In the genomic region with DNA sequence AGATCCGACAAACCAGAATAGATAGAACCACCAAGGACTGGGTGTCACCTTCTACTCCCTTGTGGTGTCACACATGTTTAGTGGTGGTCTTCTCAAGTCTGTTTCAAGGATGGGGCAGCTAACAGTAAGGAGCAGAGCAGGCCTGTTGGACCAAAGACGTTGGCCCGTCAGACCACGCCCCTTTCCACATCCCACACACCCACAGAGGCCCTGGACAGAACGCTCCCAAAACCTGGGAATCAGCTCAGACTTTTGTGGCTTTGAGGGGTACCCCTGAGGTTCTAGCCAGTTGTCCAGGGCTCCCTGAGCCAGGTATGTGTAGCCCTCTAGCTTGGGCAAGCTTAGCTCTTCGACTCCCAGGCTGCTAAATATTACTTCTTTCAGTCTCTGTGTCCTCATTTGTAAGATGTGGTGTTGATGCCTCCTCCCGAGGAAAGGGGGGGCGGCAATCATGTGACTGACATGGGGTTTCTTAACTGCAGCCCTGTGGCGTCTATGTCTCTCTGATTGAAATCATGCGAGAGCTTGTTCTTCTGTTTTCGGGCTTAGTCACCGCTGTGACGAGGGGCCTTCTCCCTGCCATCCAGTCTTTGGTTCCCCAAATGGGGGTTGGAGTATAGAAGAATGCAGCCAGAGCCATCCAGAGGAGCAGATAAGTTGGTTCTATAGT, we compare ENCODE assay signal across 8 mouse cellular contexts. TPM values are rescaled to one million over a fixed set of nuclear protein-coding genes. Genes with fewer than 3 reads are reported as not detected.
DNase-seq lines count a peak whose midpoint lies in the region; ATAC-seq and TF ChIP-seq lines count a peak whose summit lies in the region.

No protein-coding gene starts in this region.

- peak; percentile 34 for DNase-seq in gastrocnemius, postnatal 25 days
- no peak for DNase-seq in gastrocnemius, adult 18-20 months (ENCODE audit: low spot score)
- no peak for DNase-seq in forebrain, embryonic 14.5 days (ENCODE audit: low spot score)
- DNase-seq in kidney, postnatal 0 days (ENCODE audit: low spot score) = peak; percentile 55
- DNase-seq in layer of hippocampus, postnatal 10 days (ENCODE audit: low spot score in 2 of 2) = no peak
- DNase-seq in cerebellum, adult 9-10 months = no peak
- DNase-seq in ovary, postnatal 10 days (ENCODE audit: low spot score) = no peak

- H3K4me2 ChIP-seq in forebrain, embryonic 14.5 days (ENCODE audit: low read length) = peak overlapping the region; percentile 90
- peak overlapping the region; percentile 93 for H3K4me2 ChIP-seq in kidney, postnatal 0 days (ENCODE audit: low read length)
- H3K4me2 ChIP-seq in midbrain, embryonic 12.5 days (replicated peaks) = peak overlapping the region; percentile 78

- no peak for ATAC-seq in forebrain, embryonic 14.5 days
- no peak for ATAC-seq in kidney, postnatal 0 days (replicated peaks; ENCODE audit: low FRiP score, low read depth)
- no peak for ATAC-seq in midbrain, embryonic 12.5 days (ENCODE audit: low FRiP score, low read depth)

- H3K9ac ChIP-seq in forebrain, embryonic 14.5 days (ENCODE audit: low read length) = peak overlapping the region; percentile 97
- no peak overlapping the region for H3K9ac ChIP-seq in kidney, postnatal 0 days (ENCODE audit: low read depth, low read length)
- peak overlapping the region; percentile 94 for H3K9ac ChIP-seq in midbrain, embryonic 12.5 days (replicated peaks)

- 69% methylated on average over 13 of the region's 13 CpGs for WGBS in forebrain, embryonic 14.5 days
- 57% methylated on average over 13 of the region's 13 CpGs for WGBS in kidney, postnatal 0 days
- 73% methylated on average over 13 of the region's 13 CpGs for WGBS in midbrain, embryonic 12.5 days

- peaks cover 17% of the 10 kb centered on the region for H3K36me3 ChIP-seq in forebrain, embryonic 14.5 days (ENCODE audit: control insufficient read depth, insufficient read depth, low read length)
- 0 out of 2 replicates have a peak, but pooled peaks cover 2% of the 10 kb centered on the region for H3K36me3 ChIP-seq in kidney, postnatal 0 days (ENCODE audit: insufficient read depth, low read length)
- peaks cover 22% of the 10 kb centered on the region for H3K36me3 ChIP-seq in midbrain, embryonic 12.5 days

- TF ChIP-seq CTCF in kidney, postnatal 0 days (IDR thresholded peaks at IDR 0.05; ENCODE audit: low read depth) = no peak

- H3K4me3 ChIP-seq in forebrain, embryonic 14.5 days (ENCODE audit: low read depth, low read length) = peak overlapping the region; percentile 80
- H3K4me3 ChIP-seq in kidney, postnatal 0 days (replicated peaks; ENCODE audit: low read depth, low read length) = no peak overlapping the region
- H3K4me3 ChIP-seq in midbrain, embryonic 12.5 days = peak overlapping the region; percentile 88

- H3K27me3 ChIP-seq in forebrain, embryonic 14.5 days (replicated peaks; ENCODE audit: control insufficient read depth, insufficient read depth, low read length) = no peaks in the 10 kb centered on the region
- H3K27me3 ChIP-seq in kidney, postnatal 0 days (ENCODE audit: insufficient read depth, low read length) = no peaks in the 10 kb centered on the region
- no peaks in the 10 kb centered on the region for H3K27me3 ChIP-seq in midbrain, embryonic 12.5 days

- H3K27ac ChIP-seq in forebrain, embryonic 14.5 days (ENCODE audit: low read depth, low read length) = no peak overlapping the region
- no peak overlapping the region for H3K27ac ChIP-seq in kidney, postnatal 0 days
- peak overlapping the region; percentile 40; the same call in 1 of the 2 replicates for H3K27ac ChIP-seq in midbrain, embryonic 12.5 days (replicated peaks)

- H3K9me3 ChIP-seq in forebrain, embryonic 14.5 days (replicated peaks; ENCODE audit: control insufficient read depth, low read length) = no peaks in the 10 kb centered on the region
- no peaks in the 10 kb centered on the region for H3K9me3 ChIP-seq in kidney, postnatal 0 days (replicated peaks; ENCODE audit: low read length)
- H3K9me3 ChIP-seq in midbrain, embryonic 12.5 days = no peaks in the 10 kb centered on the region

- peaks cover 19% of the 10 kb centered on the region for H3K4me1 ChIP-seq in forebrain, embryonic 14.5 days (ENCODE audit: control insufficient read depth, insufficient read depth, low read length)
- peaks cover 9% of the 10 kb centered on the region for H3K4me1 ChIP-seq in kidney, postnatal 0 days (replicated peaks; ENCODE audit: insufficient read depth, low read length)
- peaks cover 27% of the 10 kb centered on the region for H3K4me1 ChIP-seq in midbrain, embryonic 12.5 days

RNA-seq across cellular contexts. Expression of a gene that starts 1.8 kb away (rescaled TPM):
- 1 to 10 TPM; 4.4 to 7.1 TPM for total RNA-seq in gastrocnemius, postnatal 25 days (2021)
- total RNA-seq in gastrocnemius, adult 18-20 months (2021) = 1 to 10 TPM; 4.2 to 4.6 TPM
- polyA plus RNA-seq in forebrain, embryonic 14.5 days (2014; fragmentation: Nextera tagmentation; extraction: Ambion mirVana) = 13.4 and 17.0 TPM in 2 replicates
- 6.6 TPM in 2 replicates for polyA plus RNA-seq in kidney, postnatal 0 days (2015; fragmentation: Nextera tagmentation; extraction: Ambion mirVana)
- 30.0 and 30.7 TPM in 2 replicates for polyA plus RNA-seq in midbrain, embryonic 12.5 days (2016; fragmentation: Nextera tagmentation; extraction: Ambion mirVana)
- total RNA-seq in layer of hippocampus, postnatal 10 days (2021) = 10 to 100 TPM; 28.3 to 28.5 TPM

RNA-seq across cellular contexts. Expression of a gene that starts 49.5 kb away (rescaled TPM):
- total RNA-seq in gastrocnemius, postnatal 25 days (2021) = not detected
- total RNA-seq in gastrocnemius, adult 18-20 months (2021) = not detected
- polyA plus RNA-seq in forebrain, embryonic 14.5 days (2014; fragmentation: Nextera tagmentation; extraction: Ambion mirVana) = 0.63 and 0.75 TPM in 2 replicates
- 0.37 TPM in 1 of 2 replicates, not detected in the other for polyA plus RNA-seq in kidney, postnatal 0 days (2015; fragmentation: Nextera tagmentation; extraction: Ambion mirVana)
- polyA plus RNA-seq in midbrain, embryonic 12.5 days (2016; fragmentation: Nextera tagmentation; extraction: Ambion mirVana) = 0.75 and 0.92 TPM in 2 replicates
- 1 to 10 TPM; 1.6 to 2.7 TPM for total RNA-seq in layer of hippocampus, postnatal 10 days (2021)

RNA-seq across cellular contexts. Expression of a gene that starts 53.1 kb away (rescaled TPM):
- total RNA-seq in gastrocnemius, postnatal 25 days (2021) = 1,000 to 10,000 TPM in 1 of 2 experiments, 100 to 1,000 TPM in 1; 358 to 1,609 TPM
- 100 to 1,000 TPM; 266 to 304 TPM for total RNA-seq in gastrocnemius, adult 18-20 months (2021)
- 5,936 and 7,230 TPM in 2 replicates for polyA plus RNA-seq in forebrain, embryonic 14.5 days (2014; fragmentation: Nextera tagmentation; extraction: Ambion mirVana)
- 2,400 and 2,472 TPM in 2 replicates for polyA plus RNA-seq in kidney, postnatal 0 days (2015; fragmentation: Nextera tagmentation; extraction: Ambion mirVana)
- 6,134 and 7,278 TPM in 2 replicates for polyA plus RNA-seq in midbrain, embryonic 12.5 days (2016; fragmentation: Nextera tagmentation; extraction: Ambion mirVana)
- total RNA-seq in layer of hippocampus, postnatal 10 days (2021) = 100 to 1,000 TPM; 562 to 789 TPM

Comparison
In these comparisons a context has a peak if more than half of its experiments do, and no peak if none do; other contexts are left out.
1. DNase-seq: peak in gastrocnemius, postnatal 25 days (single experiment) and kidney, postnatal 0 days (single experiment); none in gastrocnemius, adult 18-20 months (single experiment), forebrain, embryonic 14.5 days (single experiment), layer of hippocampus, postnatal 10 days (0 of 2), cerebellum, adult 9-10 months (single experiment) and ovary, postnatal 10 days (single experiment).
2. Peak in every context shown above with its lines, with median percentiles within 50 percentile points of each other: H3K4me2 ChIP-seq.